Mouse (Mus musculus): Measurements from ENCODE around the gene Gstm5. TPM values are rescaled to one million over a fixed set of nuclear protein-coding genes. Genes with fewer than 3 reads are reported as not detected.

Gene Gstm5
- 6.6 and 11.3 TPM in 2 replicates for polyA plus RNA-seq (2012; rRNA removed)

- H3K27me3 ChIP-seq (ENCODE audit: control insufficient read depth, insufficient read depth, low read length): no peaks in the 10 kb centered on the region
- TF ChIP-seq POLR2A (IDR thresholded peaks at IDR 0.05; ENCODE audit: low read depth, low read length) (peak; percentile 60; the same call in 1 of the 2 replicates), CTCF (IDR thresholded peaks at IDR 0.05; ENCODE audit: extremely low read depth, insufficient read length, insufficient replicate concordance, low read depth, low read length) (no peak)
- 8% methylated on average over 40 of the region's 40 CpGs for WGBS
- peaks cover 27% of the 10 kb centered on the region for H3K36me3 ChIP-seq (ENCODE audit: control insufficient read depth, insufficient read depth, low read length)
- peak within 1 kb of the TSS; percentile 65 for H3K4me3 ChIP-seq (ENCODE audit: low read depth, low read length)
- H3K27ac ChIP-seq (ENCODE audit: insufficient read depth, low read depth, low read length): peak within 1 kb of the TSS; percentile 34; the same call in 1 of the 2 replicates
- H3K4me1 ChIP-seq (ENCODE audit: control insufficient read depth, insufficient read depth, insufficient read length, low read length): peaks cover 5% of the 10 kb centered on the region
These were observed at the start of gene Gstm5 for GRCm38 (mm10) chr3:107895720-107896569. Gene Gstm5 (plus strand): TSS chr3:107895821.

- Histone ChIP-seq H3K36me3 (ENCODE audit: control insufficient read depth, insufficient read depth, low read length) (no peaks in the 10 kb centered on the region), H3K4me1 (ENCODE audit: control insufficient read depth, insufficient read depth, insufficient read length, low read length) (peaks cover 14% of the 10 kb centered on the region), H3K27ac (ENCODE audit: insufficient read depth, low read depth, low read length) (no peak overlapping the region), H3K27me3 (ENCODE audit: control insufficient read depth, insufficient read depth, low read length) (no peaks in the 10 kb centered on the region), H3K4me3 (ENCODE audit: low read depth, low read length) (no peak overlapping the region)
- TF ChIP-seq POLR2A (IDR thresholded peaks at IDR 0.05; ENCODE audit: low read depth, low read length) (no peak), CTCF (IDR thresholded peaks at IDR 0.05; ENCODE audit: extremely low read depth, insufficient read length, insufficient replicate concordance, low read depth, low read length) (no peak)
- 96% methylated on average over 1 of the region's 1 CpGs for WGBS
These were observed 49.4 kb upstream of the Gstm5 start for GRCm38 (mm10) chr3:107846175-107846574.

GRCm38 (mm10) chr3:107846835-107847234, 48.8 kb upstream of the Gstm5 start:
- H3K27ac ChIP-seq (ENCODE audit: insufficient read depth, low read depth, low read length): no peak overlapping the region
- no peaks in the 10 kb centered on the region for H3K27me3 ChIP-seq (ENCODE audit: control insufficient read depth, insufficient read depth, low read length)
- peaks cover 14% of the 10 kb centered on the region for H3K4me1 ChIP-seq (ENCODE audit: control insufficient read depth, insufficient read depth, insufficient read length, low read length)
- WGBS: 60% methylated on average over 3 of the region's 3 CpGs
- no peak overlapping the region for H3K4me3 ChIP-seq (ENCODE audit: low read depth, low read length)
- no peaks in the 10 kb centered on the region for H3K36me3 ChIP-seq (ENCODE audit: control insufficient read depth, insufficient read depth, low read length)
- no peak for TF ChIP-seq CTCF (IDR thresholded peaks at IDR 0.05; ENCODE audit: extremely low read depth, insufficient read length, insufficient replicate concordance, low read depth, low read length)
- TF ChIP-seq POLR2A (IDR thresholded peaks at IDR 0.05; ENCODE audit: low read depth, low read length): no peak

GRCm38 (mm10) chr3:107848126-107848525, 47.5 kb upstream of the Gstm5 start:
- Histone ChIP-seq H3K4me3 (ENCODE audit: low read depth, low read length) (no peak overlapping the region), H3K4me1 (ENCODE audit: control insufficient read depth, insufficient read depth, insufficient read length, low read length) (peaks cover 14% of the 10 kb centered on the region), H3K27ac (ENCODE audit: insufficient read depth, low read depth, low read length) (peak overlapping the region; percentile 13; the same call in 1 of the 2 replicates), H3K36me3 (ENCODE audit: control insufficient read depth, insufficient read depth, low read length) (no peaks in the 10 kb centered on the region), H3K27me3 (ENCODE audit: control insufficient read depth, insufficient read depth, low read length) (no peaks in the 10 kb centered on the region)
- 72% methylated on average over 4 of the region's 4 CpGs for WGBS
- TF ChIP-seq POLR2A (IDR thresholded peaks at IDR 0.05; ENCODE audit: low read depth, low read length) (no peak), CTCF (IDR thresholded peaks at IDR 0.05; ENCODE audit: extremely low read depth, insufficient read length, insufficient replicate concordance, low read depth, low read length) (no peak)

- peaks cover 13% of the 10 kb centered on the region for H3K4me1 ChIP-seq (ENCODE audit: control insufficient read depth, insufficient read depth, insufficient read length, low read length)
- H3K27ac ChIP-seq (ENCODE audit: insufficient read depth, low read depth, low read length): no peak overlapping the region
- no peak overlapping the region for H3K4me3 ChIP-seq (ENCODE audit: low read depth, low read length)
- H3K27me3 ChIP-seq (ENCODE audit: control insufficient read depth, insufficient read depth, low read length): no peaks in the 10 kb centered on the region
- TF ChIP-seq POLR2A (IDR thresholded peaks at IDR 0.05; ENCODE audit: low read depth, low read length): no peak
- TF ChIP-seq CTCF (IDR thresholded peaks at IDR 0.05; ENCODE audit: extremely low read depth, insufficient read length, insufficient replicate concordance, low read depth, low read length): no peak
- no peaks in the 10 kb centered on the region for H3K36me3 ChIP-seq (ENCODE audit: control insufficient read depth, insufficient read depth, low read length)
- WGBS: 26% methylated on average over 6 of the region's 6 CpGs
These were observed 46.5 kb upstream of the Gstm5 start for GRCm38 (mm10) chr3:107849000-107849692.

GRCm38 (mm10) chr3:107849693-107850031, 46.0 kb upstream of the Gstm5 start:
- Histone ChIP-seq H3K36me3 (ENCODE audit: control insufficient read depth, insufficient read depth, low read length) (no peaks in the 10 kb centered on the region), H3K27me3 (ENCODE audit: control insufficient read depth, insufficient read depth, low read length) (no peaks in the 10 kb centered on the region)
- 73% methylated on average over 2 of the region's 2 CpGs for WGBS

More at GRCm38 (mm10) chr3:107849693-107850031, 46.0 kb upstream of the Gstm5 start:
- H3K27ac ChIP-seq (ENCODE audit: insufficient read depth, low read depth, low read length): 0 out of 2 replicates have a peak overlapping the region, but pooled peaks have one; percentile 14
- H3K4me3 ChIP-seq (ENCODE audit: low read depth, low read length): no peak overlapping the region
- no peak for TF ChIP-seq CTCF (IDR thresholded peaks at IDR 0.05; ENCODE audit: extremely low read depth, insufficient read length, insufficient replicate concordance, low read depth, low read length)
- no peak for TF ChIP-seq POLR2A (IDR thresholded peaks at IDR 0.05; ENCODE audit: low read depth, low read length)
- H3K4me1 ChIP-seq (ENCODE audit: control insufficient read depth, insufficient read depth, insufficient read length, low read length): peaks cover 8% of the 10 kb centered on the region

All from small intestine, adult 2 months (tissue).